In the genomic region with DNA sequence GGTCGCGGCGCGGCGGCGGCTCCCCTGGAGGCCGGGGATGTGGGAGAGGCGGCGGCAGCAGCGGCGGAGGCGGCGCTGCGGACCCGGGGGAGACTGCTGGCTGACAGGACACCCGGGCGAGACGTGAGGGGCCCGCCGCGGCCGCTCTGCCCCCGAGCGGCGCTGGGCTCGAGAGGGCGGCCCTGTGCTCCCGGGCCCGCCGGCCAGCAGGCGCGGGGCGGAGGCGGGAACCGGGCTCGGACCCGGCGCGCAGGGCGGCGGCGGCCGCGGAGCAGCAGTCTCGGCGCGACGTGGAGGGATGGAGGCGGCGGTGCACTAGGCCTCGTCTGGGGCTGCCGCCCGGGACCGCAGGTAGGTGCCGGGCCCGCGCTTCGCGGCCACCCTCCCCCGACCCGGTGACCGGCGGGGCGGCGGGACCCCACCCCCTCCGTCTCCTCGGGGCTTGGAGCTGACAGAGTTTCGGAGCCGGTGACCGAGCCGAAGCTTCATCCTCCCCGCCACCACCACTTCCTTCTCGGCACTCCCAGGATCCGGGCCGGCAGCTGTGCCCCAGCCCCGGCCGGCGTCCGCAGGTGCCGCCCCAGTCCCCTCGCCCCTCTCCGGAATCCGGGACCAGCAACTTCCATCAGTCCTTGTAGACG, we compare ENCODE assay signal across 8 mouse cellular contexts. TPM values are rescaled to one million over a fixed set of nuclear protein-coding genes. Genes with fewer than 3 reads are reported as not detected.
DNase-seq lines count a peak whose midpoint lies in the region; ATAC-seq and TF ChIP-seq lines count a peak whose summit lies in the region.

A gene (plus strand): TSS at position 261 of the 641 bp plus-strand sequence.

- no peaks in the 10 kb centered on the region for H3K9me3 ChIP-seq in intestine, postnatal 0 days (ENCODE audit: control insufficient read depth)
- no peaks in the 10 kb centered on the region for H3K9me3 ChIP-seq in limb, embryonic 12.5 days
- H3K9me3 ChIP-seq in midbrain, embryonic 13.5 days: no peaks in the 10 kb centered on the region

- peak within 1 kb of the TSS; percentile 99 for H3K27ac ChIP-seq in intestine, postnatal 0 days (ENCODE audit: low read depth, low read length)
- peak within 1 kb of the TSS; percentile 99 for H3K27ac ChIP-seq in limb, embryonic 12.5 days
- peak within 1 kb of the TSS; percentile 98 for H3K27ac ChIP-seq in midbrain, embryonic 13.5 days

- under 1% methylated on average over 49 of the region's 84 CpGs for WGBS in intestine, postnatal 0 days
- WGBS in limb, embryonic 12.5 days: under 1% methylated on average over 54 of the region's 84 CpGs
- WGBS in midbrain, embryonic 13.5 days: under 1% methylated on average over 72 of the region's 84 CpGs

- no peak for TF ChIP-seq CTCF in intestine, postnatal 0 days (IDR thresholded peaks at IDR 0.05; ENCODE audit: low read depth)

- H3K4me2 ChIP-seq in intestine, postnatal 0 days (replicated peaks; ENCODE audit: low read depth): peak within 1 kb of the TSS; percentile 82
- H3K4me2 ChIP-seq in limb, embryonic 12.5 days: peak within 1 kb of the TSS; percentile 62
- H3K4me2 ChIP-seq in midbrain, embryonic 13.5 days (replicated peaks): peak within 1 kb of the TSS; percentile 65

- H3K36me3 ChIP-seq in intestine, postnatal 0 days (ENCODE audit: control insufficient read depth, insufficient read depth): no peaks in the 10 kb centered on the region
- no peaks in the 10 kb centered on the region for H3K36me3 ChIP-seq in limb, embryonic 12.5 days
- H3K36me3 ChIP-seq in midbrain, embryonic 13.5 days: no peaks in the 10 kb centered on the region

- no peaks in the 10 kb centered on the region for H3K4me1 ChIP-seq in intestine, postnatal 0 days (replicated peaks; ENCODE audit: control insufficient read depth, insufficient read depth, low read length)
- H3K4me1 ChIP-seq in limb, embryonic 12.5 days (replicated peaks): peaks cover 9% of the 10 kb centered on the region
- peaks cover 17% of the 10 kb centered on the region for H3K4me1 ChIP-seq in midbrain, embryonic 13.5 days (replicated peaks)

- ATAC-seq in cerebellum, adult (ENCODE audit: insufficient number of reproducible peaks, low FRiP score, low TSS enrichment): peak; percentile 78
- peak; percentile 64 for ATAC-seq in granulocyte monocyte progenitor cell, adult 5-6 weeks (replicated peaks; ENCODE audit: poor library complexity, severe bottlenecking)
- ATAC-seq in intestine, postnatal 0 days: peak; percentile 77
- peak; percentile 84 for ATAC-seq in limb, embryonic 12.5 days (ENCODE audit: insufficient number of reproducible peaks, insufficient read depth, low FRiP score, low TSS enrichment, low read depth)
- peak; percentile 89 for ATAC-seq in midbrain, embryonic 13.5 days

- H3K27me3 ChIP-seq in intestine, postnatal 0 days (replicated peaks; ENCODE audit: control insufficient read depth, insufficient read depth, low read length): no peaks in the 10 kb centered on the region
- no peaks in the 10 kb centered on the region for H3K27me3 ChIP-seq in limb, embryonic 12.5 days
- no peaks in the 10 kb centered on the region for H3K27me3 ChIP-seq in midbrain, embryonic 13.5 days

- no peak for DNase-seq in cerebellum, adult 9-11 months
- DNase-seq in embryo, embryonic 9.5 days (ENCODE audit: extremely low spot score): peak; percentile 80
- DNase-seq in spleen, postnatal 10 days (ENCODE audit: low spot score in 2 of 2): peak; percentile 74 to 81

- H3K4me3 ChIP-seq in intestine, postnatal 0 days (ENCODE audit: low read depth, low read length): peak within 1 kb of the TSS; percentile 95
- H3K4me3 ChIP-seq in limb, embryonic 12.5 days (replicated peaks): peak within 1 kb of the TSS; percentile 92
- H3K4me3 ChIP-seq in midbrain, embryonic 13.5 days (replicated peaks): peak within 1 kb of the TSS; percentile 88

- H3K9ac ChIP-seq in intestine, postnatal 0 days (ENCODE audit: low read depth, low read length): peak within 1 kb of the TSS; percentile 100
- peak within 1 kb of the TSS; percentile 99 for H3K9ac ChIP-seq in limb, embryonic 12.5 days (replicated peaks)
- H3K9ac ChIP-seq in midbrain, embryonic 13.5 days (replicated peaks): peak within 1 kb of the TSS; percentile 99

RNA-seq across cellular contexts. Expression of the gene that starts here (rescaled TPM):
- total RNA-seq in granulocyte monocyte progenitor cell, adult 5-6 weeks (2014; fragmentation: Nextera tagmentation): 30.2 and 33.9 TPM in 2 replicates
- 38.6 and 44.1 TPM in 2 replicates for total RNA-seq in granulocyte monocyte progenitor cell, adult 5-6 weeks (2017)
- 18.2 and 19.8 TPM in 2 replicates for polyA plus RNA-seq in intestine, postnatal 0 days (2015; fragmentation: Nextera tagmentation; extraction: Ambion mirVana)
- 16.2 and 17.8 TPM in 2 replicates for polyA plus RNA-seq in limb, embryonic 12.5 days (2016; fragmentation: Nextera tagmentation; extraction: Ambion mirVana)
- polyA plus RNA-seq in midbrain, embryonic 13.5 days (2015; fragmentation: Nextera tagmentation; extraction: Ambion mirVana): 11.7 and 11.8 TPM in 2 replicates
